Mouse (Mus musculus) forebrain, embryonic 12.5 days (tissue): ENCODE measurements around the gene Hspb11. TPM values are rescaled to one million over a fixed set of nuclear protein-coding genes. Genes with fewer than 3 reads are reported as not detected.

Source experiments
- ATAC-seq: fragments of 200-750 bp; cut with Nextera tagmentation; 2 replicates; pipeline ENCODE4 v1.8.0; 2017; ENCODE audit warnings: moderate TSS enrichment; ENCODE audit not compliant: low FRiP score
- H3K27ac ChIP-seq: fragments of 300-500 bp; sonication (generic); 2 replicates; pipeline ENCODE4 v1.5.1; 2016; ENCODE audit warnings: mild to moderate bottlenecking
- H3K27me3 ChIP-seq: fragments of 300-500 bp; sonication (generic); 2 replicates; pipeline ENCODE4 v1.6.1; 2016; ENCODE audit warnings: mild to moderate bottlenecking
- H3K36me3 ChIP-seq: fragments of 300-500 bp; sonication (generic); replicated peaks from 2 replicates; pipeline ENCODE4 v1.6.1; 2016; ENCODE audit warnings: mild to moderate bottlenecking
- H3K4me1 ChIP-seq: fragments of 300-500 bp; sonication (generic); 2 replicates; pipeline ENCODE4 v1.6.1; 2016
- H3K4me2 ChIP-seq: fragments of 300-500 bp; sonication (generic); 2 replicates; pipeline ENCODE4 v1.6.1; 2016; ENCODE audit warnings: mild to moderate bottlenecking, moderate library complexity
- H3K4me3 ChIP-seq: fragments of 300-500 bp; sonication (generic); replicated peaks from 2 replicates; pipeline ENCODE4 v1.5.1; 2016; ENCODE audit warnings: mild to moderate bottlenecking
- H3K9ac ChIP-seq: fragments of 300-500 bp; sonication (generic); 2 replicates; pipeline ENCODE4 v1.6.1; 2016; ENCODE audit warnings: mild to moderate bottlenecking
- H3K9me3 ChIP-seq: fragments of 300-500 bp; sonication (generic); 2 replicates; pipeline ENCODE4 v1.6.1; 2016
- WGBS: fragments of 180-500 bp; shearing (Covaris S2); methylation state at CpG from one replicate; pipeline ENCODE4 v1.1.7; 2016; 5-methylcytosine and 5-hydroxymethylcytosine counted together
- polyA plus RNA-seq: library from polyadenylated mRNA; unstranded; fragments of >200 nt; fragmentation: Nextera tagmentation; extraction: Ambion mirVana; gene quantifications from 2 replicates; pipeline ENCODE4 v1.2.1, GENCODE M21; 2016

Hspb11 gene
- polyA plus RNA-seq, 1 experiment from 2014 or later: 37.8 TPM

- no peak for ATAC-seq
- H3K4me3 ChIP-seq: no peak overlapping the region
- no peak overlapping the region for H3K27ac ChIP-seq
- H3K4me1 ChIP-seq: no peaks in the 10 kb centered on the region
- peaks cover 2% of the 10 kb centered on the region for H3K9me3 ChIP-seq
- no peaks in the 10 kb centered on the region for H3K27me3 ChIP-seq
- 0 out of 2 replicates have a peak, but pooled peaks cover 2% of the 10 kb centered on the region for H3K36me3 ChIP-seq
- H3K4me2 ChIP-seq: no peak overlapping the region
- H3K9ac ChIP-seq: no peak overlapping the region
- WGBS: 87% methylated on average over 4 of the region's 4 CpGs
These were observed 6.6 kb downstream of the Hspb11 start for GRCm38 (mm10) chr4:107260001-107260400.

- Histone ChIP-seq H3K4me3 (no peak overlapping the region), H3K36me3 (no peaks in the 10 kb centered on the region), H3K27me3 (no peaks in the 10 kb centered on the region), H3K27ac (no peak overlapping the region), H3K4me2 (no peak overlapping the region), H3K9me3 (no peaks in the 10 kb centered on the region), H3K9ac (no peak overlapping the region), H3K4me1 (peaks cover 7% of the 10 kb centered on the region)
- 89% methylated on average over 4 of the region's 4 CpGs for WGBS
- ATAC-seq: no peak
These were observed 20.3 kb downstream of the Hspb11 start for GRCm38 (mm10) chr4:107273683-107274082.

GRCm38 (mm10) chr4:107274511-107274910 is 21.1 kb downstream of the Hspb11 start:
- WGBS: 87% methylated on average over 5 of the region's 5 CpGs
- Histone ChIP-seq H3K9me3 (no peaks in the 10 kb centered on the region), H3K9ac (no peak overlapping the region), H3K36me3 (no peaks in the 10 kb centered on the region), H3K27ac (no peak overlapping the region), H3K27me3 (no peaks in the 10 kb centered on the region), H3K4me1 (peaks cover 9% of the 10 kb centered on the region), H3K4me3 (no peak overlapping the region), H3K4me2 (no peak overlapping the region)
- ATAC-seq: no peak

- no peak overlapping the region for H3K4me3 ChIP-seq
These were observed 24.9 kb downstream of the Hspb11 start for GRCm38 (mm10) chr4:107278188-107278707.

GRCm38 (mm10) chr4:107280843-107281475 is 27.6 kb downstream of the Hspb11 start:
- no peaks in the 10 kb centered on the region for H3K9me3 ChIP-seq
- no peak overlapping the region for H3K27ac ChIP-seq
- H3K4me2 ChIP-seq: no peak overlapping the region
- H3K9ac ChIP-seq: no peak overlapping the region
- peaks cover 10% of the 10 kb centered on the region for H3K27me3 ChIP-seq
- no peak overlapping the region for H3K4me3 ChIP-seq
- WGBS: 80% methylated on average over 7 of the region's 7 CpGs
- 0 out of 2 replicates have a peak, but pooled peaks cover 8% of the 10 kb centered on the region for H3K36me3 ChIP-seq
- no peak for ATAC-seq
- peaks cover 9% of the 10 kb centered on the region for H3K4me1 ChIP-seq

More at GRCm38 (mm10) chr4:107278188-107278707, 24.9 kb downstream of the Hspb11 start:
- H3K4me2 ChIP-seq: peak overlapping the region; percentile 19
- 0 out of 2 replicates have a peak, but pooled peaks cover 8% of the 10 kb centered on the region for H3K36me3 ChIP-seq
- H3K9me3 ChIP-seq: no peaks in the 10 kb centered on the region
- peaks cover 9% of the 10 kb centered on the region for H3K4me1 ChIP-seq
- peaks cover 10% of the 10 kb centered on the region for H3K27me3 ChIP-seq
- peak; percentile 57 for ATAC-seq
- H3K27ac ChIP-seq: 0 out of 2 replicates have a peak overlapping the region, but pooled peaks have one; percentile 6
- no peak overlapping the region for H3K9ac ChIP-seq
- WGBS: 6% methylated on average over 8 of the region's 8 CpGs

GRCm38 (mm10) chr4:107285446-107286200 is 32.2 kb downstream of the Hspb11 start:
- Histone ChIP-seq H3K9ac (no peak overlapping the region), H3K4me3 (no peak overlapping the region), H3K27me3 (peaks cover 2% of the 10 kb centered on the region; the same call in 1 of the 2 replicates), H3K9me3 (no peaks in the 10 kb centered on the region), H3K36me3 (0 out of 2 replicates have a peak, but pooled peaks cover 4% of the 10 kb centered on the region), H3K27ac (no peak overlapping the region), H3K4me2 (no peak overlapping the region), H3K4me1 (no peaks in the 10 kb centered on the region)
- 87% methylated on average over 3 of the region's 3 CpGs for WGBS
- ATAC-seq: no peak

- 94% methylated on average over 8 of the region's 8 CpGs for WGBS
- no peaks in the 10 kb centered on the region for H3K4me1 ChIP-seq
These were observed 33.0 kb downstream of the Hspb11 start for GRCm38 (mm10) chr4:107286386-107286785.

GRCm38 (mm10) chr4:107287517-107287916 is 34.1 kb downstream of the Hspb11 start:
- no peak overlapping the region for H3K9ac ChIP-seq
- no peak overlapping the region for H3K4me3 ChIP-seq
- 92% methylated on average over 2 of the region's 2 CpGs for WGBS
- ATAC-seq: no peak
- H3K36me3 ChIP-seq: no peaks in the 10 kb centered on the region
- H3K4me2 ChIP-seq: no peak overlapping the region
- H3K4me1 ChIP-seq: no peaks in the 10 kb centered on the region
- H3K27me3 ChIP-seq: no peaks in the 10 kb centered on the region
- H3K27ac ChIP-seq: no peak overlapping the region
- no peaks in the 10 kb centered on the region for H3K9me3 ChIP-seq

More at GRCm38 (mm10) chr4:107286386-107286785, 33.0 kb downstream of the Hspb11 start:
- H3K27ac ChIP-seq: no peak overlapping the region
- no peaks in the 10 kb centered on the region for H3K27me3 ChIP-seq
- no peak overlapping the region for H3K9ac ChIP-seq
- H3K36me3 ChIP-seq: no peaks in the 10 kb centered on the region
- no peak for ATAC-seq
- H3K4me3 ChIP-seq: no peak overlapping the region
- no peaks in the 10 kb centered on the region for H3K9me3 ChIP-seq
- H3K4me2 ChIP-seq: no peak overlapping the region

GRCm38 (mm10) chr4:107291611-107292272 is 38.3 kb downstream of the Hspb11 start:
- Histone ChIP-seq H3K36me3 (no peaks in the 10 kb centered on the region), H3K4me3 (no peak overlapping the region), H3K27me3 (no peaks in the 10 kb centered on the region), H3K9me3 (no peaks in the 10 kb centered on the region), H3K9ac (no peak overlapping the region), H3K27ac (no peak overlapping the region), H3K4me1 (no peaks in the 10 kb centered on the region), H3K4me2 (no peak overlapping the region)
- WGBS: 90% methylated on average over 7 of the region's 7 CpGs
- ATAC-seq: no peak

GRCm38 (mm10) chr4:107292273-107292662 is 38.9 kb downstream of the Hspb11 start:
- H3K9me3 ChIP-seq: no peaks in the 10 kb centered on the region
- no peak overlapping the region for H3K4me3 ChIP-seq
- H3K9ac ChIP-seq: no peak overlapping the region
- no peak overlapping the region for H3K4me2 ChIP-seq
- no peaks in the 10 kb centered on the region for H3K27me3 ChIP-seq
- no peak overlapping the region for H3K27ac ChIP-seq
- no peaks in the 10 kb centered on the region for H3K4me1 ChIP-seq
- no peaks in the 10 kb centered on the region for H3K36me3 ChIP-seq
- WGBS: 72% methylated on average over 4 of the region's 4 CpGs
- no peak for ATAC-seq

- no peaks in the 10 kb centered on the region for H3K27me3 ChIP-seq
- WGBS: 88% methylated on average over 8 of the region's 8 CpGs
- no peak overlapping the region for H3K4me3 ChIP-seq
- H3K27ac ChIP-seq: no peak overlapping the region
- H3K4me2 ChIP-seq: no peak overlapping the region
- ATAC-seq: no peak
- no peaks in the 10 kb centered on the region for H3K4me1 ChIP-seq
- H3K9ac ChIP-seq: no peak overlapping the region
- no peaks in the 10 kb centered on the region for H3K36me3 ChIP-seq
- H3K9me3 ChIP-seq: no peaks in the 10 kb centered on the region
These were observed 44.7 kb downstream of the Hspb11 start for GRCm38 (mm10) chr4:107298071-107298606.

GRCm38 (mm10) chr4:107299779-107300340 is 46.5 kb downstream of the Hspb11 start:
- no peak for ATAC-seq
- WGBS: 92% methylated on average over 7 of the region's 7 CpGs
- H3K36me3 ChIP-seq: no peaks in the 10 kb centered on the region
- no peaks in the 10 kb centered on the region for H3K27me3 ChIP-seq
- H3K9ac ChIP-seq: no peak overlapping the region
- no peak overlapping the region for H3K27ac ChIP-seq
- no peaks in the 10 kb centered on the region for H3K4me1 ChIP-seq
- H3K4me2 ChIP-seq: no peak overlapping the region
- H3K4me3 ChIP-seq: no peak overlapping the region
- no peaks in the 10 kb centered on the region for H3K9me3 ChIP-seq
